Mouse (Mus musculus): ENCODE results near the gene Disp1. TPM values are rescaled to one million over a fixed set of nuclear protein-coding genes. Genes with fewer than 3 reads are reported as not detected.

Disp1 gene
- total and polyA plus RNA-seq, 2 experiments from 2014 or later = 6.3 to 7.2 TPM

- TF ChIP-seq CTCF (IDR thresholded peaks at IDR 0.05; ENCODE audit: low read depth) = no peak
- Histone ChIP-seq H3K4me2 (ENCODE audit: low read depth) (no peak overlapping the region), H3K9me3 (ENCODE audit: low read length) (no peaks in the 10 kb centered on the region), H3K27me3 (ENCODE audit: insufficient read depth, low read length) (no peaks in the 10 kb centered on the region), H3K27ac (ENCODE audit: low read depth, low read length) (no peak overlapping the region), H3K4me1 (ENCODE audit: insufficient read depth) (peaks cover 6% of the 10 kb centered on the region; the same call in 1 of the 2 replicates), H3K36me3 (ENCODE audit: insufficient read depth) (no peaks in the 10 kb centered on the region), H3K4me3 (ENCODE audit: low read depth, low read length) (no peak overlapping the region), H3K9ac (no peak overlapping the region)
- ATAC-seq (peak; percentile 86), DNase-seq (peak; percentile 74)
- 19% methylated on average over 2 of the region's 2 CpGs for WGBS
These were observed 40.3 kb downstream of the Disp1 start for GRCm38 (mm10) chr1:183181030-183181395.

GRCm38 (mm10) chr1:183180301-183181029 is 40.9 kb downstream of the Disp1 start:
- H3K4me3 ChIP-seq (ENCODE audit: low read depth, low read length) = no peak overlapping the region
- no peaks in the 10 kb centered on the region for H3K9me3 ChIP-seq (ENCODE audit: low read length)
- H3K9ac ChIP-seq = no peak overlapping the region
- no peaks in the 10 kb centered on the region for H3K36me3 ChIP-seq (ENCODE audit: insufficient read depth)
- ATAC-seq = no peak
- WGBS = 71% methylated on average over 2 of the region's 2 CpGs
- no peaks in the 10 kb centered on the region for H3K27me3 ChIP-seq (ENCODE audit: insufficient read depth, low read length)
- no peak for TF ChIP-seq CTCF (IDR thresholded peaks at IDR 0.05; ENCODE audit: low read depth)
- DNase-seq = no peak
- H3K27ac ChIP-seq (ENCODE audit: low read depth, low read length) = no peak overlapping the region
- H3K4me2 ChIP-seq (ENCODE audit: low read depth) = no peak overlapping the region
- H3K4me1 ChIP-seq (ENCODE audit: insufficient read depth) = peaks cover 6% of the 10 kb centered on the region; the same call in 1 of the 2 replicates

- H3K27me3 ChIP-seq (ENCODE audit: insufficient read depth, low read length) = no peaks in the 10 kb centered on the region
- no peaks in the 10 kb centered on the region for H3K36me3 ChIP-seq (ENCODE audit: insufficient read depth)
- no peak for TF ChIP-seq CTCF (IDR thresholded peaks at IDR 0.05; ENCODE audit: low read depth)
- H3K27ac ChIP-seq (ENCODE audit: low read depth, low read length) = no peak overlapping the region
- DNase-seq (no peak), ATAC-seq (no peak)
- no peak overlapping the region for H3K4me3 ChIP-seq (ENCODE audit: low read depth, low read length)
- 77% methylated on average over 5 of the region's 5 CpGs for WGBS
- no peak overlapping the region for H3K4me2 ChIP-seq (ENCODE audit: low read depth)
- H3K9ac ChIP-seq = no peak overlapping the region
- peaks cover 6% of the 10 kb centered on the region; the same call in 1 of the 2 replicates for H3K4me1 ChIP-seq (ENCODE audit: insufficient read depth)
- H3K9me3 ChIP-seq (ENCODE audit: low read length) = no peaks in the 10 kb centered on the region
These were observed 42.0 kb downstream of the Disp1 start for GRCm38 (mm10) chr1:183179316-183179715.

GRCm38 (mm10) chr1:183175236-183175635 is 46.1 kb downstream of the Disp1 start:
- Histone ChIP-seq H3K9me3 (ENCODE audit: low read length) (no peaks in the 10 kb centered on the region), H3K4me3 (ENCODE audit: low read depth, low read length) (no peak overlapping the region), H3K4me1 (ENCODE audit: insufficient read depth) (no peaks in the 10 kb centered on the region), H3K4me2 (ENCODE audit: low read depth) (no peak overlapping the region), H3K36me3 (ENCODE audit: insufficient read depth) (no peaks in the 10 kb centered on the region), H3K27ac (ENCODE audit: low read depth, low read length) (no peak overlapping the region), H3K27me3 (ENCODE audit: insufficient read depth, low read length) (no peaks in the 10 kb centered on the region), H3K9ac (no peak overlapping the region)
- no peak for TF ChIP-seq CTCF (IDR thresholded peaks at IDR 0.05; ENCODE audit: low read depth)
- DNase-seq (no peak), ATAC-seq (no peak)
- 82% methylated on average over 8 of the region's 8 CpGs for WGBS

- Histone ChIP-seq H3K9me3 (ENCODE audit: low read length) (no peaks in the 10 kb centered on the region), H3K9ac (no peak overlapping the region), H3K4me1 (ENCODE audit: insufficient read depth) (no peaks in the 10 kb centered on the region), H3K4me2 (ENCODE audit: low read depth) (no peak overlapping the region), H3K27ac (ENCODE audit: low read depth, low read length) (no peak overlapping the region), H3K27me3 (ENCODE audit: insufficient read depth, low read length) (no peaks in the 10 kb centered on the region), H3K36me3 (ENCODE audit: insufficient read depth) (no peaks in the 10 kb centered on the region), H3K4me3 (ENCODE audit: low read depth, low read length) (no peak overlapping the region)
- DNase-seq (no peak), ATAC-seq (no peak)
- 84% methylated on average over 5 of the region's 5 CpGs for WGBS
- TF ChIP-seq CTCF (IDR thresholded peaks at IDR 0.05; ENCODE audit: low read depth) = no peak
These were observed 50.2 kb downstream of the Disp1 start for GRCm38 (mm10) chr1:183171095-183171494.

- ATAC-seq = no peak
- WGBS = 80% methylated on average over 6 of the region's 6 CpGs
These were observed 52.9 kb downstream of the Disp1 start for GRCm38 (mm10) chr1:183168465-183168864.

GRCm38 (mm10) chr1:183167776-183168175 is 53.5 kb downstream of the Disp1 start:
- no peak for ATAC-seq
- TF ChIP-seq CTCF (IDR thresholded peaks at IDR 0.05; ENCODE audit: low read depth) = no peak
- WGBS = 62% methylated on average over 12 of the region's 12 CpGs

More at GRCm38 (mm10) chr1:183168465-183168864, 52.9 kb downstream of the Disp1 start:
- Histone ChIP-seq H3K27me3 (ENCODE audit: insufficient read depth, low read length) (no peaks in the 10 kb centered on the region), H3K9ac (no peak overlapping the region), H3K9me3 (ENCODE audit: low read length) (no peaks in the 10 kb centered on the region), H3K4me1 (ENCODE audit: insufficient read depth) (no peaks in the 10 kb centered on the region), H3K4me3 (ENCODE audit: low read depth, low read length) (no peak overlapping the region), H3K36me3 (ENCODE audit: insufficient read depth) (peaks cover 2% of the 10 kb centered on the region; the same call in 1 of the 2 replicates), H3K27ac (ENCODE audit: low read depth, low read length) (no peak overlapping the region), H3K4me2 (ENCODE audit: low read depth) (no peak overlapping the region)
- no peak for DNase-seq
- no peak for TF ChIP-seq CTCF (IDR thresholded peaks at IDR 0.05; ENCODE audit: low read depth)

More at GRCm38 (mm10) chr1:183167776-183168175, 53.5 kb downstream of the Disp1 start:
- no peak for DNase-seq
- Histone ChIP-seq H3K9me3 (ENCODE audit: low read length) (no peaks in the 10 kb centered on the region), H3K27ac (ENCODE audit: low read depth, low read length) (no peak overlapping the region), H3K4me2 (ENCODE audit: low read depth) (no peak overlapping the region), H3K4me1 (ENCODE audit: insufficient read depth) (no peaks in the 10 kb centered on the region), H3K4me3 (ENCODE audit: low read depth, low read length) (no peak overlapping the region), H3K36me3 (ENCODE audit: insufficient read depth) (peaks cover 2% of the 10 kb centered on the region; the same call in 1 of the 2 replicates), H3K9ac (no peak overlapping the region), H3K27me3 (ENCODE audit: insufficient read depth, low read length) (no peaks in the 10 kb centered on the region)
